Mouse (Mus musculus) neural tube, embryonic 14.5 days (tissue): ENCODE results near the gene Hspb6. TPM values are rescaled to one million over a fixed set of nuclear protein-coding genes. Genes with fewer than 3 reads are reported as not detected.
A peak's percentile ranks its signal among the peaks of the same experiment; 100 is the strongest.

Experiments
- ATAC-seq: fragments of 200-750 bp; cut with Nextera tagmentation; 2 replicates; pipeline ENCODE4 v1.8.0; 2017; ENCODE audit warnings: low read depth, mild to moderate bottlenecking, moderate TSS enrichment, moderate library complexity
- H3K27ac ChIP-seq: fragments of 300-500 bp; sonication (generic); 2 replicates; pipeline ENCODE4 v1.5.1; 2014; ENCODE audit warnings: low read depth, mild to moderate bottlenecking, control low read depth, low read length, moderate library complexity, mixed read lengths
- H3K27me3 ChIP-seq: fragments of 300-500 bp; sonication (generic); 2 replicates; pipeline ENCODE4 v1.6.1; 2014; ENCODE audit warnings: low read length; ENCODE audit not compliant: control insufficient read depth, insufficient read depth
- H3K36me3 ChIP-seq: fragments of 300-500 bp; sonication (generic); 2 replicates; pipeline ENCODE4 v1.6.1; 2014; ENCODE audit warnings: low read length, mixed read lengths; ENCODE audit not compliant: control insufficient read depth, insufficient read depth
- H3K4me1 ChIP-seq: fragments of 300-500 bp; sonication (generic); 2 replicates; pipeline ENCODE4 v1.6.1; 2014; ENCODE audit warnings: low read length; ENCODE audit not compliant: control insufficient read depth, insufficient read depth
- H3K4me2 ChIP-seq: fragments of 300-500 bp; sonication (generic); 2 replicates; pipeline ENCODE4 v1.6.1; 2014; ENCODE audit warnings: mild to moderate bottlenecking, low read depth, low read length, control low read depth
- H3K4me3 ChIP-seq: fragments of 300-500 bp; sonication (generic); 2 replicates; pipeline ENCODE4 v1.5.1; 2014; ENCODE audit warnings: low read depth, low read length, control low read depth, mixed read lengths
- H3K9ac ChIP-seq: fragments of 300-500 bp; sonication (generic); replicated peaks from 2 replicates; pipeline ENCODE4 v1.6.1; 2014; ENCODE audit warnings: low read depth, mild to moderate bottlenecking, control low read depth, low read length, mixed read lengths
- H3K9me3 ChIP-seq: fragments of 300-500 bp; sonication (generic); 2 replicates; pipeline ENCODE4 v1.6.1; 2016; ENCODE audit warnings: low read length; ENCODE audit not compliant: control insufficient read depth
- WGBS: fragments of 180-500 bp; shearing (Covaris S2); extraction: QIAGEN DNeasy Blood & Tissue Kit; methylation state at CpG from one replicate; pipeline ENCODE4 v1.1.7; 2014; 5-methylcytosine and 5-hydroxymethylcytosine counted together
- polyA plus RNA-seq: library from polyadenylated mRNA; unstranded; fragments of >200 nt; fragmentation: Nextera tagmentation; extraction: Ambion mirVana; gene quantifications from 2 replicates; pipeline ENCODE4 v1.2.1, GENCODE M21; 2014

The Hspb6 gene
- polyA plus RNA-seq, 1 experiment from 2014 or later, result 8.4 TPM

GRCm38 (mm10) chr7:30559443-30559954 lies 7.5 kb downstream of the Hspb6 start, which contains the start of gene Lin37:
Gene Lin37 (minus strand): TSS chr7:30559838.
- peak within 1 kb of the TSS; percentile 87 for H3K4me2 ChIP-seq
- peaks cover 23% of the 10 kb centered on the region; the same call in 1 of the 2 replicates for H3K36me3 ChIP-seq
- peak within 1 kb of the TSS; percentile 62 for H3K9ac ChIP-seq
- H3K4me3 ChIP-seq, result peak within 1 kb of the TSS; percentile 52
- no peaks in the 10 kb centered on the region for H3K9me3 ChIP-seq
- peak; percentile 89 for ATAC-seq
- no peaks in the 10 kb centered on the region for H3K27me3 ChIP-seq
- peaks cover 12% of the 10 kb centered on the region for H3K4me1 ChIP-seq
- under 1% methylated on average over 20 of the region's 20 CpGs for WGBS
- H3K27ac ChIP-seq, result peak within 1 kb of the TSS; percentile 18; the same call in 1 of the 2 replicates

GRCm38 (mm10) chr7:30560296-30560695 lies 8.3 kb downstream of the Hspb6 start:
- H3K9ac ChIP-seq, result no peak overlapping the region
- H3K27me3 ChIP-seq, result no peaks in the 10 kb centered on the region
- peak overlapping the region; percentile 39; the same call in 1 of the 2 replicates for H3K4me2 ChIP-seq
- peaks cover 12% of the 10 kb centered on the region for H3K4me1 ChIP-seq
- peaks cover 15% of the 10 kb centered on the region; the same call in 1 of the 2 replicates for H3K36me3 ChIP-seq
- WGBS, result 73% methylated on average over 2 of the region's 2 CpGs
- no peak overlapping the region for H3K4me3 ChIP-seq
- no peak for ATAC-seq
- no peaks in the 10 kb centered on the region for H3K9me3 ChIP-seq
- no peak overlapping the region for H3K27ac ChIP-seq

- Histone ChIP-seq H3K27ac (0 out of 2 replicates have a peak overlapping the region, but pooled peaks have one; percentile 10), H3K4me3 (peak overlapping the region; percentile 78), H3K4me1 (peaks cover 12% of the 10 kb centered on the region), H3K36me3 (peaks cover 16% of the 10 kb centered on the region), H3K9me3 (no peaks in the 10 kb centered on the region), H3K9ac (peak overlapping the region; percentile 70), H3K4me2 (peak overlapping the region; percentile 69), H3K27me3 (no peaks in the 10 kb centered on the region)
- 0 out of 2 replicates have a peak, but pooled peaks have one; percentile 1 for ATAC-seq
- 1% methylated on average over 27 of the region's 27 CpGs for WGBS
These were observed 10.6 kb downstream of the Hspb6 start for GRCm38 (mm10) chr7:30562526-30563116.

- Histone ChIP-seq H3K27me3 (no peaks in the 10 kb centered on the region), H3K9me3 (no peaks in the 10 kb centered on the region), H3K4me2 (peak within 1 kb of the TSS; percentile 69), H3K4me1 (peaks cover 12% of the 10 kb centered on the region), H3K9ac (peak within 1 kb of the TSS; percentile 70), H3K27ac (peak within 1 kb of the TSS; percentile 90), H3K4me3 (peak within 1 kb of the TSS; percentile 78), H3K36me3 (peaks cover 20% of the 10 kb centered on the region)
- ATAC-seq, result peak; percentile 86
- under 1% methylated on average over 45 of the region's 45 CpGs for WGBS
These were observed 11.3 kb downstream of the Hspb6 start, which contains the start of the genes U2af1l4, Gm49396 and Psenen for GRCm38 (mm10) chr7:30563117-30563905. Gene U2af1l4 (plus strand): TSS chr7:30563301. Gene Gm49396 (plus strand): TSS chr7:30563344. Gene Psenen (minus strand): TSS chr7:30563627.

GRCm38 (mm10) chr7:30563906-30564280 lies 11.9 kb downstream of the Hspb6 start:
- ATAC-seq, result no peak
- 20% methylated on average over 6 of the region's 6 CpGs for WGBS

GRCm38 (mm10) chr7:30564970-30565571 lies 13.1 kb downstream of the Hspb6 start, which contains the start of gene Igflr1:
Gene Igflr1 (plus strand): TSS chr7:30565427.
- no peak within 1 kb of the TSS for H3K4me3 ChIP-seq
- no peaks in the 10 kb centered on the region for H3K9me3 ChIP-seq
- H3K4me1 ChIP-seq, result peaks cover 7% of the 10 kb centered on the region
- H3K36me3 ChIP-seq, result peaks cover 37% of the 10 kb centered on the region
- peak within 1 kb of the TSS; percentile 54; the same call in 1 of the 2 replicates for H3K4me2 ChIP-seq
- H3K27me3 ChIP-seq, result no peaks in the 10 kb centered on the region
- ATAC-seq, result no peak
- 96% methylated on average over 12 of the region's 12 CpGs for WGBS
- no peak within 1 kb of the TSS for H3K27ac ChIP-seq
- H3K9ac ChIP-seq, result no peak within 1 kb of the TSS

More at GRCm38 (mm10) chr7:30563906-30564280, 11.9 kb downstream of the Hspb6 start:
- no peak overlapping the region; the same call in 1 of the 2 replicates for H3K9ac ChIP-seq
- H3K9me3 ChIP-seq, result no peaks in the 10 kb centered on the region
- H3K4me2 ChIP-seq, result peak overlapping the region; percentile 54
- H3K27me3 ChIP-seq, result no peaks in the 10 kb centered on the region
- H3K4me3 ChIP-seq, result peak overlapping the region; percentile 78
- peaks cover 7% of the 10 kb centered on the region for H3K4me1 ChIP-seq
- H3K36me3 ChIP-seq, result peaks cover 26% of the 10 kb centered on the region
- H3K27ac ChIP-seq, result peak overlapping the region; percentile 90

- WGBS, result 89% methylated on average over 9 of the region's 9 CpGs
- ATAC-seq, result no peak
- Histone ChIP-seq H3K36me3 (peaks cover 46% of the 10 kb centered on the region), H3K4me1 (peaks cover 7% of the 10 kb centered on the region), H3K27ac (no peak overlapping the region), H3K4me2 (no peak overlapping the region), H3K9ac (no peak overlapping the region), H3K27me3 (no peaks in the 10 kb centered on the region), H3K9me3 (no peaks in the 10 kb centered on the region), H3K4me3 (no peak overlapping the region)
These were observed 14.1 kb downstream of the Hspb6 start for GRCm38 (mm10) chr7:30566033-30566432.

GRCm38 (mm10) chr7:30567555-30567954 lies 15.6 kb downstream of the Hspb6 start:
- 92% methylated on average over 11 of the region's 11 CpGs for WGBS
- no peak overlapping the region for H3K9ac ChIP-seq
- H3K27me3 ChIP-seq, result no peaks in the 10 kb centered on the region

More at GRCm38 (mm10) chr7:30567555-30567954, 15.6 kb downstream of the Hspb6 start:
- Histone ChIP-seq H3K4me3 (no peak overlapping the region), H3K27ac (no peak overlapping the region), H3K4me1 (peaks cover 7% of the 10 kb centered on the region), H3K36me3 (peaks cover 58% of the 10 kb centered on the region), H3K4me2 (no peak overlapping the region), H3K9me3 (no peaks in the 10 kb centered on the region)
- no peak for ATAC-seq
